Mouse (Mus musculus): ENCODE measurements around the gene Tmem108.

- TF ChIP-seq EP300 (IDR thresholded peaks at IDR 0.05; ENCODE audit: low read depth) = no peak
- no peak for TF ChIP-seq CTCF (IDR thresholded peaks at IDR 0.05; ENCODE audit: low read depth)
These were observed 9.0 kb downstream of the Tmem108 start for GRCm38 (mm10) chr9:103752618-103753017.

Data from liver, postnatal 0 days (tissue).